Mouse (Mus musculus) intestine, postnatal 0 days (tissue): ENCODE results near the gene Snapc1. TPM values are rescaled to one million over a fixed set of nuclear protein-coding genes. Genes with fewer than 3 reads are reported as not detected.

ENCODE experiments used
- ATAC-seq: fragments of 200-750 bp; cut with Nextera tagmentation; 2 replicates; pipeline ENCODE4 v1.8.0; 2017; ENCODE audit warnings: mild to moderate bottlenecking, moderate TSS enrichment, moderate library complexity
- H3K27ac ChIP-seq: fragments of 300-500 bp; sonication (generic); 2 replicates; pipeline ENCODE4 v1.5.1; 2014; ENCODE audit warnings: mild to moderate bottlenecking, low read depth, low read length, moderate library complexity
- H3K27me3 ChIP-seq: fragments of 300-500 bp; sonication (generic); replicated peaks from 2 replicates; pipeline ENCODE4 v1.6.1; 2014; ENCODE audit warnings: low read length, mixed read lengths; ENCODE audit not compliant: control insufficient read depth, insufficient read depth
- H3K36me3 ChIP-seq: fragments of 300-500 bp; sonication (generic); 2 replicates; pipeline ENCODE4 v1.6.1; 2014; ENCODE audit warnings: mild to moderate bottlenecking, moderate library complexity; ENCODE audit not compliant: control insufficient read depth, insufficient read depth
- H3K4me1 ChIP-seq: fragments of 300-500 bp; sonication (generic); replicated peaks from 2 replicates; pipeline ENCODE4 v1.6.1; 2014; ENCODE audit warnings: antibody characterized with exemption, low read length, mixed read lengths; ENCODE audit not compliant: control insufficient read depth, insufficient read depth
- H3K4me2 ChIP-seq: fragments of 300-500 bp; sonication (generic); replicated peaks from 2 replicates; pipeline ENCODE4 v1.6.1; 2014; ENCODE audit warnings: low read depth, mild to moderate bottlenecking, moderate library complexity
- H3K4me3 ChIP-seq: fragments of 300-500 bp; sonication (generic); 2 replicates; pipeline ENCODE4 v1.5.1; 2014; ENCODE audit warnings: low read depth, low read length
- H3K9ac ChIP-seq: fragments of 300-500 bp; sonication (generic); 2 replicates; pipeline ENCODE4 v1.6.1; 2014; ENCODE audit warnings: mild to moderate bottlenecking, low read depth, low read length
- H3K9me3 ChIP-seq: fragments of 300-500 bp; sonication (generic); 2 replicates; pipeline ENCODE4 v1.6.1; 2016; ENCODE audit warnings: mixed run types; ENCODE audit not compliant: control insufficient read depth
- CTCF ChIP-seq: sonication (generic); IDR thresholded peaks from 2 replicates; pipeline ENCODE4 v1.5.1; 2016; ENCODE audit warnings: low read depth, mild to moderate bottlenecking, control low read depth, antibody characterized with exemption, moderate library complexity
- WGBS: fragments of 180-500 bp; shearing (Covaris S2); extraction: QIAGEN DNeasy Blood & Tissue Kit; methylation state at CpG from one replicate; pipeline ENCODE4 v1.1.7; 2014; 5-methylcytosine and 5-hydroxymethylcytosine counted together
- polyA plus RNA-seq: library from polyadenylated mRNA; unstranded; fragments of >200 nt; fragmentation: Nextera tagmentation; extraction: Ambion mirVana; gene quantifications from 2 replicates; pipeline ENCODE4 v1.2.1, GENCODE M21; 2015

Gene Snapc1
- polyA plus RNA-seq, 1 experiment from 2014 or later, result 6.7 TPM

DNA sequence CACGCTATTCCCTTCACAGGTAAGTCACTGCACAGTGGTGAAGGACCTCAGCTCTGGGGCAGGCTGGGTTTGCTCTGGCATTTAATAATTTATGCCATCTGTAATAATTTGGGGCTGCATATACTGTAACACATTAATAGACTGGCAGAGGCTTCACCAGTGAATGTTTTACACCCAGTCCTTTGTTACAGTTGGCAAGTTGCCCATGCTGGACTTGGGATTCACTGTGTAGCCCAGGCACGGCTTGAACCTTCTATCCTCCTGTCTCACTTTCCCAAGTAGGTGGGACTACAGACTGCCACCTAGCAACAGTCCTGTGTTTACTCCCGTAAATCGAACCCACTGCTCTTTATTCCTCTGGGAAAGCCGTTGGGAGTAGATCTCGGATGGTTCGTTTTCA lies 22.0 kb downstream of the Snapc1 start:
- TF ChIP-seq CTCF, result no peak
- Histone ChIP-seq H3K27ac (no peak overlapping the region), H3K4me2 (no peak overlapping the region), H3K9ac (no peak overlapping the region), H3K4me1 (no peaks in the 10 kb centered on the region), H3K36me3 (peaks cover 28% of the 10 kb centered on the region), H3K27me3 (no peaks in the 10 kb centered on the region), H3K4me3 (no peak overlapping the region), H3K9me3 (no peaks in the 10 kb centered on the region)
- 81% methylated on average over 7 of the region's 7 CpGs for WGBS
- ATAC-seq, result no peak

- no peak for TF ChIP-seq CTCF
- Histone ChIP-seq H3K9me3 (no peaks in the 10 kb centered on the region), H3K4me3 (no peak overlapping the region), H3K9ac (no peak overlapping the region), H3K4me1 (no peaks in the 10 kb centered on the region), H3K4me2 (no peak overlapping the region), H3K36me3 (peaks cover 17% of the 10 kb centered on the region), H3K27ac (no peak overlapping the region), H3K27me3 (no peaks in the 10 kb centered on the region)
- WGBS, result 85% methylated on average over 4 of the region's 4 CpGs
- ATAC-seq, result no peak
Measured at GRCm38 (mm10) chr12:73988393-73989008, 24.2 kb downstream of the Snapc1 start.

- H3K4me1 ChIP-seq, result no peaks in the 10 kb centered on the region
- no peaks in the 10 kb centered on the region for H3K27me3 ChIP-seq
- H3K36me3 ChIP-seq, result peaks cover 12% of the 10 kb centered on the region
- H3K4me3 ChIP-seq, result no peak overlapping the region
- TF ChIP-seq CTCF, result peak; percentile 76
- no peak for ATAC-seq
- no peaks in the 10 kb centered on the region for H3K9me3 ChIP-seq
- no peak overlapping the region for H3K27ac ChIP-seq
- no peak overlapping the region for H3K4me2 ChIP-seq
- no peak overlapping the region for H3K9ac ChIP-seq
Measured at GRCm38 (mm10) chr12:73989594-73989993, 25.3 kb downstream of the Snapc1 start.

DNA sequence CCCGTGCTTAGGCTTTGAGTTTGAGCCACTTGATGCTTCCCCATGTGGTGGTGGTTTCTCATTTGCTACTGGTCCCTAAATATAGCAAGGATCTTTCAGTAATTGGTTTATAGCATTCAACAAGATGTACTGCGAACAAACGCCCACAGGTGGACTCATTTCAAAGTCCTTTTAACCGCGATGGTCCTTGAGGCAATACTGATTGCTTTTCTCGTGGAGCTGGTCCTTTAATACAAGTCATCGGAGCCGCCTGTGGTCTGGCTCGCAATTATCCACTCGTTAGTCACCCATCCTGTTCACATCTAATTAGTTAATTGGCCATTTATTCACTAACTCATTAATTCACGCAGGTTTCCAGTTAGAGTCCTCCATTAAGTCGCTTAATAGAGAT lies 32.6 kb downstream of the Snapc1 start:
- Histone ChIP-seq H3K4me3 (no peak overlapping the region), H3K9me3 (no peaks in the 10 kb centered on the region), H3K4me1 (no peaks in the 10 kb centered on the region), H3K36me3 (no peaks in the 10 kb centered on the region), H3K27ac (no peak overlapping the region), H3K9ac (no peak overlapping the region), H3K27me3 (peaks cover 28% of the 10 kb centered on the region), H3K4me2 (no peak overlapping the region)
- ATAC-seq, result no peak
- TF ChIP-seq CTCF, result no peak
- 63% methylated on average over 12 of the region's 12 CpGs for WGBS

DNA sequence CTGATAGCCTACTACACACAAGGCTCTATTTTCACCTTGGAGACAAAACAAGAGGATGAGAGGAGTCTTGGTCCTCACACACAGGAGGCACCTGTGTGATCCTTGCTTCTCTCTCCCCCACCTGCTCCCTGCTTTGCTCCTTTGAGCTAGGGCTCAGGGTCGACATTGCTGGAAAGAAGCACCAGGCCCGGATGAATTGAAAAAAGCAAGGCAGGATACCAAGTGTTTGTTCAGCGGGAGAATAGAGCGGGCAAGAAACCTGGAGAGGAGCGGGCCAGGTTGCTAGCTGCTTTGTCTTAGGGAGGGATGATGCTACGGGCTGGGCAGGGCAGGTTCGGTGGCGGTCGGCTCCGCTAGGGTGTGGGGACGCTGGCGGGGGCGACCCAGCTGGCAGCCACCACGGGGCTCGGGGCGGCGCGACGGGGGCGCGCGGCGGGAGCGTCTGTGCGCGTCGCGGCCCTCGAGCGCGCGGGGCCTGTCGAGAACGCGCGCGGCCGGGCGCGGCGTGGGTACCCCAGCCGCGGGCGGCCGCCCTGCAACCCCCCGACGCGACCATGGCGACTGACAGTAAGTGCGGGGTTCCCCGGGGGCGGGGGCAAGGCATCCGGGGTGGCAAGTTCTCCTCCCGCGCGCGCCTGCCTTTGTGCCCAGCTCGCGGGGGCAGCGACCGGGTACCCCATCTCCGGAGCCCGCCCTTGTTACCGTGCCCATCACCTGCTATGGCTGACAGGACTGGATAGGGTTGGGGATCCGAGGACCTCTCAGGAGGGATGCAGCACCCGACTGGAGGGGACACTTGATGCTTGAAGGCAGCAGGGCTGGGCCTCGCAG lies 33.2 kb downstream of the Snapc1 start, which contains the start of gene Syt16:
TSS of gene Syt16 (plus strand) at position 365 of the 831 bp plus-strand sequence.
- Histone ChIP-seq H3K4me1 (no peaks in the 10 kb centered on the region), H3K36me3 (no peaks in the 10 kb centered on the region), H3K9ac (0 out of 2 replicates have a peak within 1 kb of the TSS, but pooled peaks have one; percentile 13), H3K27me3 (peaks cover 28% of the 10 kb centered on the region), H3K9me3 (no peaks in the 10 kb centered on the region), H3K27ac (no peak within 1 kb of the TSS), H3K4me2 (peak within 1 kb of the TSS; percentile 74), H3K4me3 (peak within 1 kb of the TSS; percentile 47)
- ATAC-seq, result no peak
- TF ChIP-seq CTCF, result no peak
- 2% methylated on average over 65 of the region's 67 CpGs for WGBS

- Histone ChIP-seq H3K36me3 (no peaks in the 10 kb centered on the region), H3K27me3 (peaks cover 28% of the 10 kb centered on the region), H3K4me2 (peak overlapping the region; percentile 74), H3K9ac (no peak overlapping the region), H3K27ac (no peak overlapping the region), H3K9me3 (no peaks in the 10 kb centered on the region), H3K4me3 (peak overlapping the region; percentile 47), H3K4me1 (no peaks in the 10 kb centered on the region)
- TF ChIP-seq CTCF, result no peak
- ATAC-seq, result no peak
- 53% methylated on average over 5 of the region's 5 CpGs for WGBS
Measured at GRCm38 (mm10) chr12:73998128-73998456, 33.8 kb downstream of the Snapc1 start.
